Mouse (Mus musculus) cortical plate, adult 2 months (tissue): ENCODE data around the gene Acap3.

Experiments
- CTCF ChIP-seq: fragments of 200-500 bp; IDR thresholded peaks from 2 replicates; pipeline ENCODE4 v1.5.1; 2011; ENCODE audit warnings: mild to moderate bottlenecking, control low read depth, low read length; ENCODE audit not compliant: insufficient read depth; ENCODE audit errors: extremely low read depth
- POLR2A ChIP-seq: fragments of 200-500 bp; IDR thresholded peaks from 2 replicates; pipeline ENCODE4 v1.6.1; 2011; ENCODE audit warnings: mild to moderate bottlenecking, low read length, control low read depth; ENCODE audit not compliant: insufficient read depth; ENCODE audit errors: extremely low read depth

GRCm38 (mm10) chr4:155853421-155853820 lies 38.2 kb upstream of the Acap3 start:
- TF ChIP-seq CTCF (no peak), POLR2A (no peak)
